Comparison of ENCODE assay signal across 12 mouse cellular contexts in the genomic region with DNA sequence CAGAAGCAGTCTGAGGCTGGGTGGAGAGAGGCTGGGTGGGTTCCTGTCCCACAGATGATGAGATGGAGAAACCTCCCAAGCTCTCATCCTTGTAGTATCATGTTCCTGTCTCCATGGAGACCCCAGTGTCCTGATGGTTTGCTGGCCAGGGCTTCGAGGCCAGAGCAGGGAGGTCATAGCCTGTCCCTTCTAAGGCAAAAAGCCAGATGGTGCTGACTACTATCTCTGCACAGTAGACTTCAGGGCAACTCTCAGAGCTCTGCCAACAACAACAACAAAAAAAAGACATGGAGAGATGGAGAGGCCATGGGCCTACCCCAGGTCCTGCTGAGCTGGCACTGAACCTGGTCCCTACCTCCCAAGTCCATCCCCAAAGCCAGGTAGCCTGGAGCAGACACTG.
DNase-seq lines count a peak whose midpoint lies in the region; ATAC-seq and TF ChIP-seq lines count a peak whose summit lies in the region.
"Had no signal": no experiment of that assay in that cellular context is flagged by ENCODE, and none has a peak within 500 bp of the region (broad histone marks: within the 10 kb centered on the region; RNA-seq: fewer than 3 reads in every experiment).

No protein-coding gene starts in this region.

- 71% methylated on average over 1 of the region's 1 CpGs for WGBS in forebrain, embryonic 10.5 days
- 77% methylated on average over 1 of the region's 1 CpGs for WGBS in forebrain, embryonic 13.5 days
- 45% methylated on average over 1 of the region's 1 CpGs for WGBS in liver, embryonic 13.5 days (ENCODE audit: insufficient replicate concordance)
- 39% methylated on average over 1 of the region's 1 CpGs for WGBS in hindbrain, embryonic 14.5 days

- peaks cover 63% of the 10 kb centered on the region for H3K4me1 ChIP-seq in forebrain, embryonic 10.5 days
- H3K4me1 ChIP-seq in forebrain, embryonic 13.5 days: peaks cover 7% of the 10 kb centered on the region; the same call in 1 of the 2 replicates
- peaks cover 19 to 67% of the 10 kb centered on the region in 2 experiments for H3K4me1 ChIP-seq in MEL (ENCODE audit: control insufficient read depth in 1 of 2, insufficient read depth in 2 of 2, low read length in 2 of 2)
- peaks cover 73% of the 10 kb centered on the region for H3K4me1 ChIP-seq in liver, embryonic 13.5 days (replicated peaks)
- no peaks in the 10 kb centered on the region for H3K4me1 ChIP-seq in hindbrain, embryonic 14.5 days (replicated peaks; ENCODE audit: control insufficient read depth, insufficient read depth, low read length)

- TF ChIP-seq RAD21 in MEL (IDR thresholded peaks at IDR 0.05; ENCODE audit: low read depth, low read length): no peak

- H3K4me3 ChIP-seq in forebrain, embryonic 10.5 days: no peak overlapping the region
- no peak overlapping the region for H3K4me3 ChIP-seq in forebrain, embryonic 13.5 days
- H3K4me3 ChIP-seq in layer of hippocampus, adult 2 months: no peak overlapping the region
- H3K4me3 ChIP-seq in MEL (ENCODE audit: control insufficient read depth in 1 of 2, insufficient read depth in 1 of 2, low read depth in 2 of 2, low read length in 2 of 2): no peak overlapping the region
- no peak overlapping the region for H3K4me3 ChIP-seq in liver, embryonic 13.5 days (replicated peaks)
- no peak overlapping the region for H3K4me3 ChIP-seq in hindbrain, embryonic 14.5 days (replicated peaks; ENCODE audit: low read length)
- H3K4me3 ChIP-seq: embryonic facial prominence, embryonic 15.5 days had no signal

- no peak overlapping the region for H3K9ac ChIP-seq in forebrain, embryonic 13.5 days
- H3K9ac ChIP-seq in MEL (ENCODE audit: control insufficient read depth, low read depth, low read length, poor library complexity, severe bottlenecking): peak overlapping the region; percentile 66
- H3K9ac ChIP-seq in liver, embryonic 13.5 days: peak overlapping the region; percentile 61; the same call in 1 of the 2 replicates
- no peak overlapping the region for H3K9ac ChIP-seq in hindbrain, embryonic 14.5 days
- H3K9ac ChIP-seq: embryonic facial prominence, embryonic 15.5 days had no signal

- no peaks in the 10 kb centered on the region for H3K36me3 ChIP-seq in forebrain, embryonic 10.5 days (replicated peaks)
- H3K36me3 ChIP-seq in forebrain, embryonic 13.5 days (ENCODE audit: poor library complexity, severe bottlenecking): no peaks in the 10 kb centered on the region
- peaks cover 0 to 52% of the 10 kb centered on the region in 2 experiments; a peak in 2 of 4 replicates for H3K36me3 ChIP-seq in MEL (ENCODE audit: control insufficient read depth in 1 of 2, insufficient read depth in 2 of 2, low read length in 2 of 2)
- no peaks in the 10 kb centered on the region for H3K36me3 ChIP-seq in liver, embryonic 13.5 days
- H3K36me3 ChIP-seq in hindbrain, embryonic 14.5 days (replicated peaks; ENCODE audit: control insufficient read depth, insufficient read depth): no peaks in the 10 kb centered on the region
- H3K36me3 ChIP-seq: embryonic facial prominence, embryonic 15.5 days had no signal

- no peak for TF ChIP-seq POLR2A in MEL (IDR thresholded peaks at IDR 0.05; ENCODE audit: control insufficient read depth in 1 of 2, insufficient read depth in 1 of 2, low read depth in 1 of 2, low read length in 2 of 2, poor library complexity in 1 of 2)

- DNase-seq in forebrain, embryonic 10.5 days (ENCODE audit: extremely low spot score, low spot score): no peak
- no peak for DNase-seq in layer of hippocampus, adult 2 months (ENCODE audit: low spot score in 2 of 2)
- DNase-seq in layer of hippocampus, postnatal 25 days (ENCODE audit: extremely low spot score in 1 of 2, low spot score in 1 of 2): no peak
- DNase-seq in MEL (ENCODE audit: low read depth, low spot score): no peak
- no peak for DNase-seq in liver, embryonic 13.5 days
- no peak for DNase-seq in hindbrain, embryonic 14.5 days (ENCODE audit: low spot score)
- no peak for DNase-seq in frontal cortex, postnatal 14 days (ENCODE audit: low spot score in 2 of 2)
- DNase-seq: cerebellum, postnatal 36 days; left cerebral cortex, postnatal 4 days; right cerebral cortex, postnatal 25 days had no signal

- H3K27me3 ChIP-seq in forebrain, embryonic 10.5 days (ENCODE audit: poor library complexity, severe bottlenecking): peaks cover 17% of the 10 kb centered on the region; the same call in 1 of the 2 replicates
- no peaks in the 10 kb centered on the region for H3K27me3 ChIP-seq in forebrain, embryonic 13.5 days
- no peaks in the 10 kb centered on the region for H3K27me3 ChIP-seq in MEL (ENCODE audit: control insufficient read depth in 1 of 2, insufficient read depth in 2 of 2, low read length in 2 of 2)
- no peaks in the 10 kb centered on the region for H3K27me3 ChIP-seq in liver, embryonic 13.5 days
- no peaks in the 10 kb centered on the region for H3K27me3 ChIP-seq in hindbrain, embryonic 14.5 days (ENCODE audit: control insufficient read depth, insufficient read depth, low read length)
- H3K27me3 ChIP-seq: embryonic facial prominence, embryonic 15.5 days had no signal

- peaks cover 9% of the 10 kb centered on the region for H3K79me2 ChIP-seq in MEL (ENCODE audit: control insufficient read depth, insufficient read depth, low read length, poor library complexity)

- no peak overlapping the region for H3K4me2 ChIP-seq in forebrain, embryonic 13.5 days
- H3K4me2 ChIP-seq in liver, embryonic 13.5 days: peak overlapping the region; percentile 37
- no peak overlapping the region for H3K4me2 ChIP-seq in hindbrain, embryonic 14.5 days (replicated peaks)
- H3K4me2 ChIP-seq: embryonic facial prominence, embryonic 15.5 days had no signal

- peak overlapping the region; percentile 65 for H3K27ac ChIP-seq in forebrain, embryonic 10.5 days
- no peak overlapping the region for H3K27ac ChIP-seq in forebrain, embryonic 13.5 days
- H3K27ac ChIP-seq in layer of hippocampus, adult 2 months: peak overlapping the region; percentile 62; the same call in 1 of the 2 replicates
- peak overlapping the region; percentile 93 for H3K27ac ChIP-seq in MEL (ENCODE audit: control insufficient read depth, low read depth, low read length)
- H3K27ac ChIP-seq in liver, embryonic 13.5 days: peak overlapping the region; percentile 80
- no peak overlapping the region for H3K27ac ChIP-seq in hindbrain, embryonic 14.5 days
- H3K27ac ChIP-seq: embryonic facial prominence, embryonic 15.5 days had no signal

- no peak for TF ChIP-seq CTCF in layer of hippocampus, adult 2 months (conservative IDR thresholded peaks at IDR 0.05)
- no peak for TF ChIP-seq CTCF in MEL (IDR thresholded peaks at IDR 0.05 in 2 of 3, conservative IDR thresholded peaks at IDR 0.05 in 1 of 3; ENCODE audit: control insufficient read depth in 1 of 3, insufficient read depth in 1 of 3, low read depth in 2 of 3, low read length in 3 of 3, poor library complexity in 1 of 3, severe bottlenecking in 1 of 3)

- ATAC-seq in forebrain, embryonic 13.5 days: no peak
- no peak for ATAC-seq in liver, embryonic 13.5 days (ENCODE audit: low read depth)
- ATAC-seq in hindbrain, embryonic 14.5 days (ENCODE audit: low FRiP score): no peak

- no peaks in the 10 kb centered on the region for H3K9me3 ChIP-seq in forebrain, embryonic 10.5 days
- H3K9me3 ChIP-seq in forebrain, embryonic 13.5 days (replicated peaks): no peaks in the 10 kb centered on the region
- no peaks in the 10 kb centered on the region for H3K9me3 ChIP-seq in MEL (replicated peaks; ENCODE audit: insufficient read depth, low read length)
- H3K9me3 ChIP-seq in liver, embryonic 13.5 days (replicated peaks): no peaks in the 10 kb centered on the region
- no peaks in the 10 kb centered on the region for H3K9me3 ChIP-seq in hindbrain, embryonic 14.5 days (ENCODE audit: control insufficient read depth, low read length)
- H3K9me3 ChIP-seq: embryonic facial prominence, embryonic 15.5 days had no signal

- no peak for TF ChIP-seq EP300 in MEL (IDR thresholded peaks at IDR 0.05; ENCODE audit: low read depth in 1 of 2, low read length in 2 of 2)

TF ChIP-seq in MEL, 35 proteins besides CTCF, POLR2A, EP300 and RAD21:
- TF ChIP-seq ZMIZ1 (IDR thresholded peaks at IDR 0.05; ENCODE audit: low read depth, low read length) (no peak), MEF2A (IDR thresholded peaks at IDR 0.05; ENCODE audit: extremely low read depth, insufficient replicate concordance, low read depth, low read length, poor library complexity, severe bottlenecking) (no peak), BHLHE40 (IDR thresholded peaks at IDR 0.05; ENCODE audit: borderline replicate concordance, low read depth, low read length) (no peak), MAZ (IDR thresholded peaks at IDR 0.05; ENCODE audit: low read depth, low read length) (no peak), SMC3 (IDR thresholded peaks at IDR 0.05; ENCODE audit: low read depth, low read length) (no peak), TCF12 (IDR thresholded peaks at IDR 0.05; ENCODE audit: low read depth, low read length) (no peak), MXI1 (IDR thresholded peaks at IDR 0.05; ENCODE audit: low read depth, low read length) (no peak), POLR2AphosphoS2 (IDR thresholded peaks at IDR 0.05; ENCODE audit: low read length) (no peak), ETS1 (IDR thresholded peaks at IDR 0.05; ENCODE audit: low read depth, low read length) (no peak), ZKSCAN1 (IDR thresholded peaks at IDR 0.05; ENCODE audit: low read depth, low read length) (no peak)

Comparison
In these comparisons a context has a peak if more than half of its experiments do, and no peak if none do; other contexts are left out.
1. H3K27ac ChIP-seq: peak in forebrain, embryonic 10.5 days (single experiment), layer of hippocampus, adult 2 months (single experiment), MEL (single experiment) and liver, embryonic 13.5 days (single experiment); none in forebrain, embryonic 13.5 days (single experiment) and hindbrain, embryonic 14.5 days (single experiment).
2. H3K9ac ChIP-seq: peak in MEL (single experiment) and liver, embryonic 13.5 days (single experiment); none in forebrain, embryonic 13.5 days (single experiment) and hindbrain, embryonic 14.5 days (single experiment).